Mouse (Mus musculus) MEL (cell line): ENCODE data around the gene Eme1.

ENCODE experiments used
- CHD1 ChIP-seq: IDR thresholded peaks from 2 replicates; pipeline ENCODE4 v1.6.1; 2012; ENCODE audit warnings: low read depth, mild to moderate bottlenecking, inconsistent platforms, low read length, improper control_type of control experiment
- CHD2 ChIP-seq: IDR thresholded peaks from 2 replicates; pipeline ENCODE4 v1.6.1; 2011; ENCODE audit warnings: low read length, improper control_type of control experiment
- CTCF ChIP-seq, 3 experiments: IDR thresholded peaks in 2 of 3; conservative IDR thresholded peaks in 1 of 3; 2 replicates each; pipeline ENCODE4 v1.5.1; 2011 to 2012; ENCODE audit warnings: low read length in 3 of 3, low read depth in 2 of 3, mild to moderate bottlenecking in 2 of 3, improper control_type of control experiment in 1 of 3, inconsistent platforms in 1 of 3, mixed read lengths in 1 of 3, moderate library complexity in 1 of 3; ENCODE audit not compliant: control insufficient read depth in 1 of 3, insufficient read depth in 1 of 3, poor library complexity in 1 of 3, severe bottlenecking in 1 of 3
- E2F4 ChIP-seq: IDR thresholded peaks from 2 replicates; pipeline ENCODE4 v1.6.1; 2011; ENCODE audit warnings: low read depth, low read length, improper control_type of control experiment, borderline replicate concordance
- ETS1 ChIP-seq: IDR thresholded peaks from 2 replicates; pipeline ENCODE4 v1.6.1; 2012; ENCODE audit warnings: low read depth, mild to moderate bottlenecking, inconsistent platforms, low read length, improper control_type of control experiment, moderate library complexity
- GATA1 ChIP-seq: IDR thresholded peaks from 2 replicates; pipeline ENCODE4 v1.6.1; 2011; ENCODE audit warnings: low read depth, low read length, improper control_type of control experiment
- HCFC1 ChIP-seq: IDR thresholded peaks from 2 replicates; pipeline ENCODE4 v1.6.1; 2012; ENCODE audit warnings: low read depth, mild to moderate bottlenecking, inconsistent platforms, low read length, improper control_type of control experiment, moderate library complexity
- JUND ChIP-seq: IDR thresholded peaks from 2 replicates; pipeline ENCODE4 v1.6.1; 2011; ENCODE audit warnings: low read depth, mild to moderate bottlenecking, improper control_type of control experiment, low read length
- MXI1 ChIP-seq: IDR thresholded peaks from 2 replicates; pipeline ENCODE4 v1.6.1; 2011; ENCODE audit warnings: mild to moderate bottlenecking, low read depth, low read length, improper control_type of control experiment
- NRF1 ChIP-seq: IDR thresholded peaks from 2 replicates; pipeline ENCODE4 v1.6.1; 2014; ENCODE audit warnings: low read depth, mild to moderate bottlenecking, inconsistent platforms, low read length, improper control_type of control experiment, moderate library complexity; ENCODE audit not compliant: poor library complexity, insufficient read depth, severe bottlenecking
- POLR2A ChIP-seq, 2 experiments: IDR thresholded peaks; 2 replicates each; pipeline ENCODE4 v1.6.1; 2011 to 2012; ENCODE audit warnings: low read length in 2 of 2, mild to moderate bottlenecking in 2 of 2, control low read depth in 1 of 2, improper control_type of control experiment in 1 of 2, low read depth in 1 of 2, moderate library complexity in 1 of 2; ENCODE audit not compliant: control insufficient read depth in 1 of 2, insufficient read depth in 1 of 2, poor library complexity in 1 of 2
- POLR2AphosphoS5 ChIP-seq: IDR thresholded peaks from 2 replicates; pipeline ENCODE4 v1.6.1; 2012; ENCODE audit warnings: low read depth, borderline replicate concordance, mild to moderate bottlenecking, inconsistent platforms, low read length, moderate library complexity, mixed read lengths
- USF1 ChIP-seq: IDR thresholded peaks from 2 replicates; pipeline ENCODE4 v1.6.1; 2014; ENCODE audit warnings: low read depth, mild to moderate bottlenecking, inconsistent platforms, low read length, improper control_type of control experiment, moderate library complexity
- ZNF384 ChIP-seq: IDR thresholded peaks from 2 replicates; pipeline ENCODE4 v1.6.1; 2012; ENCODE audit warnings: low read depth, mild to moderate bottlenecking, inconsistent platforms, low read length, improper control_type of control experiment

GRCm38 (mm10) chr11:94653663-94654436, at the start of gene Eme1, which contains the start of gene Mrpl27:
- TF ChIP-seq HCFC1, result peak; percentile 92
- no peak for TF ChIP-seq CTCF (IDR thresholded peaks at IDR 0.05 in 2 of 3, conservative IDR thresholded peaks at IDR 0.05 in 1 of 3; ENCODE audit: control insufficient read depth in 1 of 3, insufficient read depth in 1 of 3, low read depth in 2 of 3, low read length in 3 of 3, poor library complexity in 1 of 3, severe bottlenecking in 1 of 3)
- TF ChIP-seq CHD2, result peak; percentile 33; the same call in 1 of the 2 replicates
- TF ChIP-seq POLR2A (IDR thresholded peaks at IDR 0.05; ENCODE audit: control insufficient read depth in 1 of 2, insufficient read depth in 1 of 2, low read depth in 1 of 2, low read length in 2 of 2, poor library complexity in 1 of 2), result peak; percentile 91 to 95
- TF ChIP-seq MXI1, result peak; percentile 87; the same call in 1 of the 2 replicates
- no peak for TF ChIP-seq JUND
- peak; percentile 98 for TF ChIP-seq USF1
- peak; percentile 82; the same call in 1 of the 2 replicates for TF ChIP-seq E2F4
- TF ChIP-seq ETS1, result peak; percentile 12; the same call in 1 of the 2 replicates
- no peak for TF ChIP-seq GATA1
- no peak for TF ChIP-seq ZNF384
- no peak for TF ChIP-seq POLR2AphosphoS5
- no peak for TF ChIP-seq NRF1
- 0 out of 2 replicates have a peak, but pooled peaks have one; percentile 6 for TF ChIP-seq CHD1
